Mouse (Mus musculus) hindbrain, embryonic 11.5 days (tissue): ENCODE measurements around the gene Arpc2. TPM values are rescaled to one million over a fixed set of nuclear protein-coding genes. Genes with fewer than 3 reads are reported as not detected.

Experiments
- ATAC-seq: fragments of 200-750 bp; cut with Nextera tagmentation; 2 replicates; pipeline ENCODE4 v1.8.0; 2017; ENCODE audit warnings: mild to moderate bottlenecking, moderate TSS enrichment, moderate library complexity; ENCODE audit not compliant: low FRiP score
- DNase-seq: peaks from one replicate; pipeline ENCODE4 v3.0.0-alpha.2; 2015; ENCODE audit warnings: low spot score
- H3K27ac ChIP-seq: fragments of 300-500 bp; sonication (generic); 2 replicates; pipeline ENCODE4 v1.5.1; 2014; ENCODE audit warnings: mild to moderate bottlenecking, low read depth, low read length
- H3K27me3 ChIP-seq: fragments of 300-500 bp; sonication (generic); 2 replicates; pipeline ENCODE4 v1.6.1; 2014; ENCODE audit warnings: mild to moderate bottlenecking, low read length, moderate library complexity, mixed read lengths; ENCODE audit not compliant: control insufficient read depth, insufficient read depth
- H3K36me3 ChIP-seq: fragments of 300-500 bp; sonication (generic); 2 replicates; pipeline ENCODE4 v1.6.1; 2014; ENCODE audit warnings: mild to moderate bottlenecking, low read length, moderate library complexity, mixed read lengths; ENCODE audit not compliant: control insufficient read depth, insufficient read depth
- H3K4me1 ChIP-seq: fragments of 300-500 bp; sonication (generic); replicated peaks from 2 replicates; pipeline ENCODE4 v1.6.1; 2014; ENCODE audit warnings: low read length, mixed read lengths; ENCODE audit not compliant: control insufficient read depth, insufficient read depth
- H3K4me2 ChIP-seq: fragments of 300-500 bp; sonication (generic); replicated peaks from 2 replicates; pipeline ENCODE4 v1.6.1; 2014; ENCODE audit warnings: mild to moderate bottlenecking, low read depth, low read length
- H3K4me3 ChIP-seq: fragments of 300-500 bp; sonication (generic); 2 replicates; pipeline ENCODE4 v1.5.1; 2014; ENCODE audit warnings: low read depth, low read length
- H3K9ac ChIP-seq: fragments of 300-500 bp; sonication (generic); 2 replicates; pipeline ENCODE4 v1.6.1; 2014; ENCODE audit warnings: low read depth, low read length
- H3K9me3 ChIP-seq: fragments of 300-500 bp; sonication (generic); 2 replicates; pipeline ENCODE4 v1.6.1; 2016; ENCODE audit warnings: low read length; ENCODE audit not compliant: control insufficient read depth
- WGBS: fragments of 180-500 bp; shearing (Covaris S2); extraction: QIAGEN DNeasy Blood & Tissue Kit; methylation state at CpG from one replicate; pipeline ENCODE4 v1.1.7; 2014; 5-methylcytosine and 5-hydroxymethylcytosine counted together
- polyA plus RNA-seq: library from polyadenylated mRNA; unstranded; fragments of >200 nt; fragmentation: Nextera tagmentation; extraction: Ambion mirVana; gene quantifications from 2 replicates; pipeline ENCODE4 v1.2.1, GENCODE M21; 2014

Gene Arpc2
- polyA plus RNA-seq, 1 experiment from 2014 or later = 330 TPM

GRCm38 (mm10) chr1:74201048-74201844 is 34.6 kb upstream of the Arpc2 start:
- no peak overlapping the region for H3K27ac ChIP-seq
- no peaks in the 10 kb centered on the region for H3K36me3 ChIP-seq
- ATAC-seq (no peak), DNase-seq (no peak)
- no peak overlapping the region for H3K4me2 ChIP-seq
- no peaks in the 10 kb centered on the region for H3K9me3 ChIP-seq
- no peak overlapping the region for H3K4me3 ChIP-seq
- H3K4me1 ChIP-seq = no peaks in the 10 kb centered on the region
- 84% methylated on average over 7 of the region's 7 CpGs for WGBS
- H3K27me3 ChIP-seq = no peaks in the 10 kb centered on the region
- no peak overlapping the region for H3K9ac ChIP-seq

GRCm38 (mm10) chr1:74203457-74203856 is 32.4 kb upstream of the Arpc2 start:
- Histone ChIP-seq H3K4me1 (0 out of 2 replicates have a peak, but pooled peaks cover 3% of the 10 kb centered on the region), H3K9ac (no peak overlapping the region), H3K4me2 (no peak overlapping the region), H3K27me3 (no peaks in the 10 kb centered on the region), H3K9me3 (no peaks in the 10 kb centered on the region), H3K36me3 (no peaks in the 10 kb centered on the region), H3K27ac (no peak overlapping the region), H3K4me3 (no peak overlapping the region)
- no peak for ATAC-seq
- WGBS = 61% methylated on average over 5 of the region's 5 CpGs
- DNase-seq = no peak

- Histone ChIP-seq H3K27me3 (no peaks in the 10 kb centered on the region), H3K4me1 (0 out of 2 replicates have a peak, but pooled peaks cover 3% of the 10 kb centered on the region), H3K4me3 (no peak overlapping the region), H3K9me3 (no peaks in the 10 kb centered on the region), H3K27ac (no peak overlapping the region), H3K36me3 (no peaks in the 10 kb centered on the region), H3K9ac (no peak overlapping the region), H3K4me2 (no peak overlapping the region)
- DNase-seq = peak; percentile 46
- WGBS = 73% methylated on average over 7 of the region's 7 CpGs
- ATAC-seq = no peak
These were observed 30.0 kb upstream of the Arpc2 start for GRCm38 (mm10) chr1:74205881-74206280.

GRCm38 (mm10) chr1:74206642-74207041 is 29.2 kb upstream of the Arpc2 start:
- no peak overlapping the region for H3K9ac ChIP-seq
- ATAC-seq = no peak
- no peak overlapping the region for H3K4me3 ChIP-seq
- H3K36me3 ChIP-seq = no peaks in the 10 kb centered on the region
- no peaks in the 10 kb centered on the region for H3K27me3 ChIP-seq
- no peak for DNase-seq
- no peaks in the 10 kb centered on the region for H3K9me3 ChIP-seq
- H3K4me1 ChIP-seq = 0 out of 2 replicates have a peak, but pooled peaks cover 3% of the 10 kb centered on the region
- WGBS = 73% methylated on average over 8 of the region's 8 CpGs
- H3K4me2 ChIP-seq = no peak overlapping the region
- no peak overlapping the region for H3K27ac ChIP-seq

GRCm38 (mm10) chr1:74207906-74208305 is 28.0 kb upstream of the Arpc2 start:
- DNase-seq = peak; percentile 8
- no peaks in the 10 kb centered on the region for H3K27me3 ChIP-seq
- WGBS = 61% methylated on average over 9 of the region's 9 CpGs
- no peak overlapping the region for H3K27ac ChIP-seq
- H3K4me3 ChIP-seq = no peak overlapping the region
- no peak overlapping the region for H3K9ac ChIP-seq
- no peaks in the 10 kb centered on the region for H3K36me3 ChIP-seq
- H3K4me2 ChIP-seq = no peak overlapping the region
- H3K4me1 ChIP-seq = 0 out of 2 replicates have a peak, but pooled peaks cover 3% of the 10 kb centered on the region
- no peak for ATAC-seq
- no peaks in the 10 kb centered on the region for H3K9me3 ChIP-seq

GRCm38 (mm10) chr1:74208941-74209340 is 26.9 kb upstream of the Arpc2 start:
- 0 out of 2 replicates have a peak, but pooled peaks cover 3% of the 10 kb centered on the region for H3K4me1 ChIP-seq
- H3K4me2 ChIP-seq = no peak overlapping the region
- no peak overlapping the region for H3K27ac ChIP-seq
- no peak overlapping the region for H3K4me3 ChIP-seq
- no peaks in the 10 kb centered on the region for H3K27me3 ChIP-seq
- no peak for ATAC-seq
- H3K9me3 ChIP-seq = no peaks in the 10 kb centered on the region
- H3K36me3 ChIP-seq = no peaks in the 10 kb centered on the region
- no peak overlapping the region for H3K9ac ChIP-seq
- DNase-seq = no peak
- WGBS = 92% methylated on average over 8 of the region's 8 CpGs

- ATAC-seq (no peak), DNase-seq (no peak)
- WGBS = 90% methylated on average over 7 of the region's 7 CpGs
- Histone ChIP-seq H3K9ac (no peak overlapping the region), H3K9me3 (no peaks in the 10 kb centered on the region), H3K27ac (no peak overlapping the region), H3K36me3 (no peaks in the 10 kb centered on the region), H3K27me3 (no peaks in the 10 kb centered on the region), H3K4me2 (no peak overlapping the region), H3K4me3 (no peak overlapping the region), H3K4me1 (no peaks in the 10 kb centered on the region)
These were observed 16.0 kb upstream of the Arpc2 start for GRCm38 (mm10) chr1:74219922-74220321.

- no peak overlapping the region for H3K27ac ChIP-seq
- H3K9me3 ChIP-seq = no peaks in the 10 kb centered on the region
- no peak overlapping the region for H3K4me3 ChIP-seq
- 88% methylated on average over 7 of the region's 7 CpGs for WGBS
- H3K9ac ChIP-seq = no peak overlapping the region
- DNase-seq = no peak
- no peaks in the 10 kb centered on the region for H3K27me3 ChIP-seq
- ATAC-seq = no peak
- no peaks in the 10 kb centered on the region for H3K36me3 ChIP-seq
- H3K4me2 ChIP-seq = no peak overlapping the region
- H3K4me1 ChIP-seq = no peaks in the 10 kb centered on the region
These were observed 8.6 kb upstream of the Arpc2 start for GRCm38 (mm10) chr1:74227317-74227716.

- Histone ChIP-seq H3K4me1 (no peaks in the 10 kb centered on the region), H3K27ac (no peak overlapping the region), H3K9me3 (no peaks in the 10 kb centered on the region), H3K36me3 (no peaks in the 10 kb centered on the region), H3K27me3 (no peaks in the 10 kb centered on the region), H3K4me3 (no peak overlapping the region), H3K9ac (no peak overlapping the region), H3K4me2 (no peak overlapping the region)
- ATAC-seq (no peak), DNase-seq (no peak)
- WGBS = 73% methylated on average over 2 of the region's 2 CpGs
These were observed 5.9 kb upstream of the Arpc2 start for GRCm38 (mm10) chr1:74229942-74230341.
